Mouse (Mus musculus) testis, adult 2 months (tissue): ENCODE measurements at regions not wholly inside any gene's neighbourhood (a gene's known extent, or its start where the extent isn't known, plus 50 kb on each side); places are given as distances from the start of the nearest gene placed in this dataset.

Source experiments
- CTCF ChIP-seq: fragments of 200-500 bp; IDR thresholded peaks from 2 replicates; pipeline ENCODE4 v1.5.1; 2012; ENCODE audit warnings: low read depth, mild to moderate bottlenecking, inconsistent platforms, low read length, moderate library complexity; ENCODE audit not compliant: control insufficient read depth, insufficient read depth, insufficient replicate concordance
- POLR2A ChIP-seq: fragments of 200-500 bp; IDR thresholded peaks from 2 replicates; pipeline ENCODE4 v1.6.1; 2012; ENCODE audit warnings: low read depth, mild to moderate bottlenecking, inconsistent platforms, low read length, moderate library complexity; ENCODE audit not compliant: control insufficient read depth

DNA sequence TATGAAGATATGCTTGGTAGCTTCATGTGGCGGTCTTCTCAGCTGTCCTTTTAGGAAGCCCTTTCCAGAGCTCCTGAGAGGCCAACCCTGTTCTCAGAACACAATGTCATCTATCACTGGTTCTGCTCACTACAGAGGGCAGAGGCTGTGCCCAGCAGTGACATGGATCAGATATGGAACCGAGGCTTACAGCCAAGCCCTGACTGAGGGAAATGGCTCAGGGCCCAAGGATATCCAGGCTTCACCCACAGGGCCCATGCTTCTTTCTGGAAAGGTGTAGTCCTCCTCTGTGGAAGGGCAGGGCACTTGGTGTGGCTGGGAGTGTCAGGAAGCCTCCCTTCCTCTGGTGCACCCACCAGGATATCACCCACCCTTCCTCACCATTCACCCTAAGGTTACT, 109.4 kb downstream of the Bms1 start:
- TF ChIP-seq CTCF = no peak
- TF ChIP-seq POLR2A = no peak
